Mouse (Mus musculus): ENCODE results near the gene Aoc2. TPM values are rescaled to one million over a fixed set of nuclear protein-coding genes. Genes with fewer than 3 reads are reported as not detected.

Gene Aoc2
- polyA plus RNA-seq, 1 experiment from 2014 or later = 3.1 TPM

GRCm38 (mm10) chr11:101347083-101347775 lies 22.4 kb downstream of the Aoc2 start:
- no peaks in the 10 kb centered on the region for H3K27me3 ChIP-seq
- WGBS = 75% methylated on average over 10 of the region's 10 CpGs
- no peak overlapping the region for H3K4me2 ChIP-seq
- no peaks in the 10 kb centered on the region for H3K9me3 ChIP-seq
- ATAC-seq (ENCODE audit: low FRiP score) = no peak
- no peak overlapping the region for H3K4me3 ChIP-seq (replicated peaks)
- no peaks in the 10 kb centered on the region for H3K4me1 ChIP-seq
- H3K27ac ChIP-seq = no peak overlapping the region
- H3K36me3 ChIP-seq (replicated peaks) = no peaks in the 10 kb centered on the region
- H3K9ac ChIP-seq = no peak overlapping the region

- Histone ChIP-seq H3K9ac (no peak overlapping the region), H3K4me2 (no peak overlapping the region), H3K27ac (no peak overlapping the region), H3K4me3 (replicated peaks) (no peak overlapping the region), H3K27me3 (no peaks in the 10 kb centered on the region), H3K4me1 (no peaks in the 10 kb centered on the region), H3K9me3 (no peaks in the 10 kb centered on the region), H3K36me3 (replicated peaks) (no peaks in the 10 kb centered on the region)
- 75% methylated on average over 7 of the region's 7 CpGs for WGBS
- no peak for ATAC-seq (ENCODE audit: low FRiP score)
Measured at GRCm38 (mm10) chr11:101348774-101349173, 23.9 kb downstream of the Aoc2 start.

- H3K27ac ChIP-seq = no peak overlapping the region
- H3K9me3 ChIP-seq = no peaks in the 10 kb centered on the region
- no peaks in the 10 kb centered on the region for H3K36me3 ChIP-seq (replicated peaks)
- H3K27me3 ChIP-seq = no peaks in the 10 kb centered on the region
- ATAC-seq (ENCODE audit: low FRiP score) = no peak
- no peak overlapping the region for H3K4me2 ChIP-seq
- no peak overlapping the region for H3K9ac ChIP-seq
- H3K4me1 ChIP-seq = no peaks in the 10 kb centered on the region
- WGBS = 93% methylated on average over 3 of the region's 3 CpGs
- no peak overlapping the region for H3K4me3 ChIP-seq (replicated peaks)
Measured at GRCm38 (mm10) chr11:101349216-101349615, 24.4 kb downstream of the Aoc2 start.

- H3K36me3 ChIP-seq (replicated peaks) = no peaks in the 10 kb centered on the region
- no peak overlapping the region for H3K4me2 ChIP-seq
- ATAC-seq (ENCODE audit: low FRiP score) = no peak
- no peaks in the 10 kb centered on the region for H3K27me3 ChIP-seq
- 60% methylated on average over 11 of the region's 11 CpGs for WGBS
- H3K4me3 ChIP-seq (replicated peaks) = no peak overlapping the region
- H3K4me1 ChIP-seq = no peaks in the 10 kb centered on the region
- H3K9ac ChIP-seq = no peak overlapping the region
- H3K9me3 ChIP-seq = no peaks in the 10 kb centered on the region
- H3K27ac ChIP-seq = no peak overlapping the region
Measured at GRCm38 (mm10) chr11:101351100-101351720, 26.3 kb downstream of the Aoc2 start.

- ATAC-seq (ENCODE audit: low FRiP score) = no peak
- H3K27me3 ChIP-seq = no peaks in the 10 kb centered on the region
- no peak overlapping the region for H3K27ac ChIP-seq
- H3K9me3 ChIP-seq = no peaks in the 10 kb centered on the region
- no peak overlapping the region for H3K4me3 ChIP-seq (replicated peaks)
- no peak overlapping the region for H3K9ac ChIP-seq
- WGBS = 73% methylated on average over 3 of the region's 3 CpGs
- H3K4me1 ChIP-seq = no peaks in the 10 kb centered on the region
- H3K4me2 ChIP-seq = no peak overlapping the region
- H3K36me3 ChIP-seq (replicated peaks) = no peaks in the 10 kb centered on the region
Measured at GRCm38 (mm10) chr11:101351721-101352111, 26.9 kb downstream of the Aoc2 start.

- no peak for ATAC-seq (ENCODE audit: low FRiP score)
- WGBS = 92% methylated on average over 12 of the region's 12 CpGs
- H3K4me3 ChIP-seq (replicated peaks) = no peak overlapping the region
Measured at GRCm38 (mm10) chr11:101353436-101353835, 28.6 kb downstream of the Aoc2 start.

GRCm38 (mm10) chr11:101354438-101355010 lies 29.7 kb downstream of the Aoc2 start:
- no peak overlapping the region for H3K4me2 ChIP-seq
- no peak for ATAC-seq (ENCODE audit: low FRiP score)
- 71% methylated on average over 5 of the region's 5 CpGs for WGBS
- no peak overlapping the region for H3K27ac ChIP-seq
- no peaks in the 10 kb centered on the region for H3K9me3 ChIP-seq
- no peaks in the 10 kb centered on the region for H3K4me1 ChIP-seq
- no peak overlapping the region for H3K9ac ChIP-seq
- no peaks in the 10 kb centered on the region for H3K36me3 ChIP-seq (replicated peaks)
- H3K4me3 ChIP-seq (replicated peaks) = no peak overlapping the region
- H3K27me3 ChIP-seq = no peaks in the 10 kb centered on the region

More at GRCm38 (mm10) chr11:101353436-101353835, 28.6 kb downstream of the Aoc2 start:
- no peak overlapping the region for H3K4me2 ChIP-seq
- H3K9ac ChIP-seq = no peak overlapping the region
- H3K4me1 ChIP-seq = no peaks in the 10 kb centered on the region
- no peaks in the 10 kb centered on the region for H3K36me3 ChIP-seq (replicated peaks)
- H3K9me3 ChIP-seq = no peaks in the 10 kb centered on the region
- H3K27me3 ChIP-seq = no peaks in the 10 kb centered on the region
- no peak overlapping the region for H3K27ac ChIP-seq

- no peak overlapping the region for H3K4me2 ChIP-seq
- H3K4me1 ChIP-seq = no peaks in the 10 kb centered on the region
- no peaks in the 10 kb centered on the region for H3K36me3 ChIP-seq (replicated peaks)
- H3K27me3 ChIP-seq = no peaks in the 10 kb centered on the region
- no peak overlapping the region for H3K9ac ChIP-seq
- H3K4me3 ChIP-seq (replicated peaks) = no peak overlapping the region
- no peaks in the 10 kb centered on the region for H3K9me3 ChIP-seq
- ATAC-seq (ENCODE audit: low FRiP score) = no peak
- WGBS = 83% methylated on average over 2 of the region's 2 CpGs
- H3K27ac ChIP-seq = no peak overlapping the region
Measured at GRCm38 (mm10) chr11:101355916-101356315, 31.1 kb downstream of the Aoc2 start.

- 84% methylated on average over 3 of the region's 3 CpGs for WGBS
Measured at GRCm38 (mm10) chr11:101357505-101358182, 32.8 kb downstream of the Aoc2 start.

GRCm38 (mm10) chr11:101359776-101360175 lies 34.9 kb downstream of the Aoc2 start:
- H3K4me2 ChIP-seq = no peak overlapping the region
- H3K4me1 ChIP-seq = no peaks in the 10 kb centered on the region
- H3K9ac ChIP-seq = no peak overlapping the region
- H3K27ac ChIP-seq = no peak overlapping the region
- ATAC-seq (ENCODE audit: low FRiP score) = no peak
- no peaks in the 10 kb centered on the region for H3K36me3 ChIP-seq (replicated peaks)
- H3K27me3 ChIP-seq = no peaks in the 10 kb centered on the region
- no peaks in the 10 kb centered on the region for H3K9me3 ChIP-seq
- no peak overlapping the region for H3K4me3 ChIP-seq (replicated peaks)
- 87% methylated on average over 9 of the region's 9 CpGs for WGBS

More at GRCm38 (mm10) chr11:101357505-101358182, 32.8 kb downstream of the Aoc2 start:
- Histone ChIP-seq H3K4me1 (no peaks in the 10 kb centered on the region), H3K27me3 (no peaks in the 10 kb centered on the region), H3K4me2 (no peak overlapping the region), H3K36me3 (replicated peaks) (no peaks in the 10 kb centered on the region), H3K9me3 (no peaks in the 10 kb centered on the region), H3K4me3 (replicated peaks) (no peak overlapping the region), H3K27ac (no peak overlapping the region), H3K9ac (no peak overlapping the region)
- ATAC-seq (ENCODE audit: low FRiP score) = no peak

- Histone ChIP-seq H3K9ac (no peak overlapping the region), H3K4me1 (no peaks in the 10 kb centered on the region), H3K27ac (no peak overlapping the region), H3K27me3 (no peaks in the 10 kb centered on the region), H3K4me3 (replicated peaks) (no peak overlapping the region), H3K9me3 (no peaks in the 10 kb centered on the region), H3K4me2 (no peak overlapping the region), H3K36me3 (replicated peaks) (no peaks in the 10 kb centered on the region)
- whole genome bisulfite sequencing = 69% methylated on average over 3 of the region's 3 CpGs
- no peak for ATAC-seq (ENCODE audit: low FRiP score)
Measured at GRCm38 (mm10) chr11:101360651-101361113, 35.8 kb downstream of the Aoc2 start.

GRCm38 (mm10) chr11:101364531-101364931 lies 39.7 kb downstream of the Aoc2 start:
- Histone ChIP-seq H3K4me1 (no peaks in the 10 kb centered on the region), H3K27me3 (no peaks in the 10 kb centered on the region), H3K4me2 (no peak overlapping the region), H3K9me3 (no peaks in the 10 kb centered on the region), H3K36me3 (replicated peaks) (no peaks in the 10 kb centered on the region), H3K27ac (no peak overlapping the region), H3K4me3 (replicated peaks) (no peak overlapping the region), H3K9ac (no peak overlapping the region)
- ATAC-seq (ENCODE audit: low FRiP score) = no peak
- WGBS = 86% methylated on average over 5 of the region's 5 CpGs

All from forebrain, embryonic 12.5 days (tissue).